Mouse (Mus musculus): ENCODE data around the gene H2afy. TPM values are rescaled to one million over a fixed set of nuclear protein-coding genes. Genes with fewer than 3 reads are reported as not detected.

H2afy gene
- polyA plus RNA-seq, 1 experiment = 93.3 TPM

- Histone ChIP-seq H3K27me3 (ENCODE audit: control insufficient read depth, insufficient read depth, low read length) (no peaks in the 10 kb centered on the region), H3K4me1 (ENCODE audit: control insufficient read depth, insufficient read depth, insufficient read length, low read length) (peaks cover 5% of the 10 kb centered on the region), H3K27ac (ENCODE audit: insufficient read depth, low read depth, low read length) (no peak overlapping the region), H3K4me3 (ENCODE audit: low read depth, low read length) (no peak overlapping the region), H3K36me3 (ENCODE audit: control insufficient read depth, insufficient read depth, low read length) (peaks cover 32% of the 10 kb centered on the region)
- 94% methylated on average over 26 of the region's 26 CpGs for WGBS
- no peak for TF ChIP-seq CTCF (IDR thresholded peaks at IDR 0.05; ENCODE audit: extremely low read depth, insufficient read length, insufficient replicate concordance, low read depth, low read length)
- no peak for TF ChIP-seq POLR2A (IDR thresholded peaks at IDR 0.05; ENCODE audit: low read depth, low read length)
Observed at GRCm38 (mm10) chr13:56103796-56104746, 32.1 kb downstream of the H2afy start.

DNA sequence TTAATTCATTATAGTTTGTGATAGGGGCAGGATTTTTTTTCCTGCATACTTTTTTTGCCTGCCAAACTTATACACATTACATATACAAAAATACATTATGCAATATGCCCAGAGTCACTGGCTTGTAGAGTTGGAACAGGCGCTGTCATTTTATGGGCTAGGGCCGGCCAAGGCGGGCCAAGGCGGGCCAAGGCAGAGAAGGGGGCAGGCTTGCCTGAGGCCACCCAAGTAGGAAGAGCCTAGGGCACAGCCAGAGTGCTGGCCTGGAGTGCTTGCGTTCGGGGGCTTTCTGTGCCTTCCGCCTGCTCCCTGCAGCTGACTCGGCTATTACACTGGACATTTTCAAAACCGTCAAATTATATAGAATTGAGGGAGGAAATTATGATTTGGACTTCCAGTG lies 34.0 kb downstream of the H2afy start:
- no peaks in the 10 kb centered on the region for H3K27me3 ChIP-seq (ENCODE audit: control insufficient read depth, insufficient read depth, low read length)
- peaks cover 32% of the 10 kb centered on the region for H3K36me3 ChIP-seq (ENCODE audit: control insufficient read depth, insufficient read depth, low read length)
- H3K4me3 ChIP-seq (ENCODE audit: low read depth, low read length) = no peak overlapping the region
- H3K27ac ChIP-seq (ENCODE audit: insufficient read depth, low read depth, low read length) = no peak overlapping the region
- H3K4me1 ChIP-seq (ENCODE audit: control insufficient read depth, insufficient read depth, insufficient read length, low read length) = no peaks in the 10 kb centered on the region; the same call in 1 of the 2 replicates
- TF ChIP-seq POLR2A (IDR thresholded peaks at IDR 0.05; ENCODE audit: low read depth, low read length) = no peak
- no peak for TF ChIP-seq CTCF (IDR thresholded peaks at IDR 0.05; ENCODE audit: extremely low read depth, insufficient read length, insufficient replicate concordance, low read depth, low read length)
- 87% methylated on average over 9 of the region's 9 CpGs for WGBS

DNA sequence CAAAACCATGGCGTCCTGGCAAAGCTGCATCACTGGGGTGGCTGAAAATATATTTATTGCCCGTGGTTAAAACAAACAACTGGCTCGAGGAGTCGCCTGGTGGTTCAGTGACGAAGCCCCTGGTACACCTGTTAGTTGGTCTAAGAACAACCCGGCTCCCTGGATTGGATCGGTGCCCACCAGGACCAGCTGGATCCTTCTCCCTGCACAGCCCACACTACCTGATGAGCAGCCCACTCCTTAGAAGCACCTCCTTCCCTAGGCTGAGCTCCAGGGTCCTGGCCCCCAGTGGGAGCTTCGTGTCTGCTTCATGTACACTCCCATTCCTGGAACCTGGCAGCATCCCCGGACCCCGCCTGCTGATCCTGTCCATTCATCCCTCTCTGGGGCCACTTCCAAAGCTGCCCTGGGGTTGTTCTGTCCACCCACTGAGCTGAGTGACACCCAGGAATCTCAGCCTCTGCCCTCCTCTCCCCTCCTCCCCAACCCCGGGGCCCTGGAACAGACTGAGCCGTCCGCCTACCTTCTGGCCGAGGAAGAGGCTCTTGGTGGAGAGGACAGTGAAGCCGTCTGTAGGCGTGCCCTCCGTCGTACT lies 40.5 kb downstream of the H2afy start:
- no peak for TF ChIP-seq POLR2A (IDR thresholded peaks at IDR 0.05; ENCODE audit: low read depth, low read length)
- no peak for TF ChIP-seq CTCF (IDR thresholded peaks at IDR 0.05; ENCODE audit: extremely low read depth, insufficient read length, insufficient replicate concordance, low read depth, low read length)
- no peak overlapping the region for H3K4me3 ChIP-seq (ENCODE audit: low read depth, low read length)
- no peaks in the 10 kb centered on the region for H3K4me1 ChIP-seq (ENCODE audit: control insufficient read depth, insufficient read depth, insufficient read length, low read length)
- H3K36me3 ChIP-seq (ENCODE audit: control insufficient read depth, insufficient read depth, low read length) = peaks cover 21% of the 10 kb centered on the region
- no peaks in the 10 kb centered on the region for H3K27me3 ChIP-seq (ENCODE audit: control insufficient read depth, insufficient read depth, low read length)
- WGBS = 85% methylated on average over 18 of the region's 18 CpGs
- no peak overlapping the region for H3K27ac ChIP-seq (ENCODE audit: insufficient read depth, low read depth, low read length)

DNA sequence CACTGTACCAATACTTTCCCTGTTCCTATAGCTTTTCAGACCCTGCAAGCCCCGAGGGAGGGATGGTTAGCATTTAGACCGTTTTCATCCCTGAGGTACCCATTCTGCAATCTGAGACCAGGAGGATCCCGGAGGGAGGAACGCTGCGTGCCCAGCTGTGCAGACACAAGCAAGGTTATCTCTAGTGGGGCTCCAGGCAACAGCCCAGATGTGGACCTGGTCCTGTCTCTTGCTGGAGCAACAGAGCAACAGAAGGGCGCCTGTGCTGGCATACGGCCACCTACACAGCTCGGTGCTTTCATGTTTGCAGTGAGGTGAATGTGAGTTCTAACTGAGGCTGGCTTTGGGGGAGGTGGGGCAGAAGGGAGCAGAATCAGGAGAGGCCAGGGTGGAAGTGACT lies 41.6 kb downstream of the H2afy start:
- peaks cover 14% of the 10 kb centered on the region for H3K36me3 ChIP-seq (ENCODE audit: control insufficient read depth, insufficient read depth, low read length)
- 85% methylated on average over 8 of the region's 8 CpGs for WGBS

GRCm38 (mm10) chr13:56093680-56094079 lies 42.5 kb downstream of the H2afy start:
- Histone ChIP-seq H3K4me1 (ENCODE audit: control insufficient read depth, insufficient read depth, insufficient read length, low read length) (peaks cover 7% of the 10 kb centered on the region), H3K27ac (ENCODE audit: insufficient read depth, low read depth, low read length) (no peak overlapping the region), H3K27me3 (ENCODE audit: control insufficient read depth, insufficient read depth, low read length) (no peaks in the 10 kb centered on the region), H3K4me3 (ENCODE audit: low read depth, low read length) (no peak overlapping the region), H3K36me3 (ENCODE audit: control insufficient read depth, insufficient read depth, low read length) (peaks cover 18% of the 10 kb centered on the region)
- WGBS = 82% methylated on average over 3 of the region's 3 CpGs
- no peak for TF ChIP-seq CTCF (IDR thresholded peaks at IDR 0.05; ENCODE audit: extremely low read depth, insufficient read length, insufficient replicate concordance, low read depth, low read length)
- no peak for TF ChIP-seq POLR2A (IDR thresholded peaks at IDR 0.05; ENCODE audit: low read depth, low read length)

More for the DNA sequence above, 41.6 kb downstream of the H2afy start:
- Histone ChIP-seq H3K27ac (ENCODE audit: insufficient read depth, low read depth, low read length) (no peak overlapping the region; the same call in 1 of the 2 replicates), H3K27me3 (ENCODE audit: control insufficient read depth, insufficient read depth, low read length) (no peaks in the 10 kb centered on the region), H3K4me1 (ENCODE audit: control insufficient read depth, insufficient read depth, insufficient read length, low read length) (peaks cover 6% of the 10 kb centered on the region), H3K4me3 (ENCODE audit: low read depth, low read length) (no peak overlapping the region)
- TF ChIP-seq POLR2A (IDR thresholded peaks at IDR 0.05; ENCODE audit: low read depth, low read length) = no peak
- no peak for TF ChIP-seq CTCF (IDR thresholded peaks at IDR 0.05; ENCODE audit: extremely low read depth, insufficient read length, insufficient replicate concordance, low read depth, low read length)

- no peak overlapping the region for H3K4me3 ChIP-seq (ENCODE audit: low read depth, low read length)
- TF ChIP-seq POLR2A (IDR thresholded peaks at IDR 0.05; ENCODE audit: low read depth, low read length) = no peak
- no peak for TF ChIP-seq CTCF (IDR thresholded peaks at IDR 0.05; ENCODE audit: extremely low read depth, insufficient read length, insufficient replicate concordance, low read depth, low read length)
- no peaks in the 10 kb centered on the region for H3K27me3 ChIP-seq (ENCODE audit: control insufficient read depth, insufficient read depth, low read length)
- H3K4me1 ChIP-seq (ENCODE audit: control insufficient read depth, insufficient read depth, insufficient read length, low read length) = peaks cover 7% of the 10 kb centered on the region
- H3K27ac ChIP-seq (ENCODE audit: insufficient read depth, low read depth, low read length) = no peak overlapping the region
- H3K36me3 ChIP-seq (ENCODE audit: control insufficient read depth, insufficient read depth, low read length) = peaks cover 27% of the 10 kb centered on the region
- 80% methylated on average over 5 of the region's 5 CpGs for WGBS
Observed at GRCm38 (mm10) chr13:56092606-56093005, 43.6 kb downstream of the H2afy start.

DNA sequence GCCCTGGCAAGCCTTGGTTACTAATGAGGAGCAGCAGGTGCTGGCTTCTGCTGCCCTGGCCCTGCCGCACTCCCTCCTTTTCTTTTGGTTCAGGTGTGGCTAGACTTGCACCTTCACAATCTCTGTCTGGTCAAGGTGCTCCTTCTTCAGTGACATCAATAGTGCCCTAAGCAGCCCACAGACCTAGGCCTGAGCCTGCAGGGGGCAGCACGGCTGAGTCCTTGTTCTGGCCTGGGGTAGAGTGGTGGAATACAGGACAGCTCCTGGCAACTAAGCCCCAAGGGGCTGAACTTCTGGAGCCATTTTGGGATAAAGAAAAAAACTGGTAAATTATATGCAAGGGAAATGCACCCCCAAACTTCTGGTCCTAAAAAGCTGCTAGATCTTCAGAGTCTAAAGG lies 45.6 kb downstream of the H2afy start:
- no peak overlapping the region for H3K27ac ChIP-seq (ENCODE audit: insufficient read depth, low read depth, low read length)
- no peak overlapping the region for H3K4me3 ChIP-seq (ENCODE audit: low read depth, low read length)
- peaks cover 7% of the 10 kb centered on the region for H3K4me1 ChIP-seq (ENCODE audit: control insufficient read depth, insufficient read depth, insufficient read length, low read length)
- TF ChIP-seq POLR2A (IDR thresholded peaks at IDR 0.05; ENCODE audit: low read depth, low read length) = no peak
- peak; percentile 13; the same call in 1 of the 2 replicates for TF ChIP-seq CTCF (IDR thresholded peaks at IDR 0.05; ENCODE audit: extremely low read depth, insufficient read length, insufficient replicate concordance, low read depth, low read length)
- 71% methylated on average over 2 of the region's 2 CpGs for WGBS
- H3K36me3 ChIP-seq (ENCODE audit: control insufficient read depth, insufficient read depth, low read length) = peaks cover 28% of the 10 kb centered on the region
- H3K27me3 ChIP-seq (ENCODE audit: control insufficient read depth, insufficient read depth, low read length) = no peaks in the 10 kb centered on the region

Measured in small intestine, adult 2 months (tissue).